ENCODE assay signal across 24 mouse cellular contexts in the genomic region with DNA sequence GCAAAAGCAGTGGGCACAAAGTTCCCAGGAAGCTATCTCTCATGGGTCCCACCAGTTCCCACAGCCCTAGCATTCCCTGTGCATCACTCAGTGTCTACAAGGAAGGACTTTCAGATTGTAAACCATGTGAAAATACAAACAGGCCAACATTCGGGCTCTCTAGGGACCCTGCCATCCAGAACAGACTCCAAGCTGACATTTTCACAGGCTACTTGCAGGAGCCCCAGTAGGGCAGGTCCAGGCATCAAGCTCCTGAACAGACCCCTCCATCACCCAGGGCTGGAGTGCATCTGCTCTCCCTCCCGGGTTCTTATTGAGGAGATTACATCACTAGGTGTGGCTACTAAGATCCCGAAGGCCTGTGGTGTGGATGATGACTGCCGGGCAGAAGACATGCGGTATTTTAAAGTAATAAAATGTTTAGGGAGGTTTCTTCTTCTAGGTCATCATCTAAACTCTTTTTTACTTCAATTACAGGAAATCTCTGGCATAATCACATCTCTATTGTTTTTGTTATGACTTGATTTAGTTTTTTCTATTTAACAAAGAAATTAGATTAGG.
A peak's percentile ranks its signal among the peaks of the same experiment; 100 is the strongest.
DNase-seq lines count a peak whose midpoint lies in the region; TF ChIP-seq lines count a peak whose summit lies in the region.
"Had no signal": no experiment of that assay in that cellular context is flagged by ENCODE, and none has a peak within 500 bp of the region (broad histone marks: within the 10 kb centered on the region; RNA-seq: fewer than 3 reads in every experiment).

No protein-coding gene starts in this region.

- H3K4me3 ChIP-seq in left cerebral cortex, adult 2 months = no peak overlapping the region
- no peak overlapping the region for H3K4me3 ChIP-seq in myocyte
- H3K4me3 ChIP-seq: embryonic facial prominence, embryonic 12.5 days; embryonic facial prominence, embryonic 15.5 days; heart, embryonic 10.5 days had no signal

- no peaks in the 10 kb centered on the region for H3K27me3 ChIP-seq in myocyte (ENCODE audit: control insufficient read depth, insufficient read depth, insufficient read length)
- H3K27me3 ChIP-seq: CH12.LX; embryonic facial prominence, embryonic 12.5 days; embryonic facial prominence, embryonic 15.5 days had no signal

- no peaks in the 10 kb centered on the region for H3K36me3 ChIP-seq in myocyte (ENCODE audit: control insufficient read depth, insufficient read depth)
- H3K36me3 ChIP-seq: embryonic facial prominence, embryonic 12.5 days; embryonic facial prominence, embryonic 15.5 days; heart, embryonic 10.5 days had no signal

- intact Hi-C loops in heart, postnatal 10 days (cut with DNase I) = no loop called here
- intact Hi-C loops in left cerebral cortex, adult 2 months (cut with DNase I) = no loop called here
- intact Hi-C loops in left cerebral cortex, postnatal 4 days (cut with DNase I) = no loop called here

- TF ChIP-seq CTCF in left cerebral cortex, adult 2 months (IDR thresholded peaks at IDR 0.05) = no peak

- DNase-seq in heart, adult 11 months = peak; percentile 85
- DNase-seq in heart, postnatal 10 days = no peak
- DNase-seq in left cerebral cortex, adult 2 months (ENCODE audit: extremely low spot score in 1 of 2, low spot score in 2 of 2) = no peak
- DNase-seq in left cerebral cortex, postnatal 4 days = no peak
- DNase-seq in MN1 (ENCODE audit: low spot score) = peak; percentile 62
- no peak for DNase-seq in cerebellum, postnatal 36 days
- DNase-seq: adrenal gland, adult 2 months; adrenal gland, postnatal 14 days; B cell, adult 2 months; cerebellum, adult 11-12 months; cerebellum, adult 8-10 months; cerebellum, postnatal 14 days; forebrain, postnatal 0 days; gastrocnemius, postnatal 10 days; gastrocnemius, postnatal 36 days; heart, postnatal 14 days; heart, postnatal 4 days had no signal

- H3ac ChIP-seq in myocyte (ENCODE audit: control insufficient read depth, insufficient read length) = no peak overlapping the region

- H3K79me2 ChIP-seq in myocyte (ENCODE audit: control insufficient read depth, insufficient read depth) = no peaks in the 10 kb centered on the region

- 0 out of 2 replicates have a peak overlapping the region, but pooled peaks have one; percentile 2 for H3K27ac ChIP-seq in left cerebral cortex, adult 2 months
- H3K27ac ChIP-seq: embryonic facial prominence, embryonic 12.5 days; embryonic facial prominence, embryonic 15.5 days; heart, embryonic 10.5 days; hindbrain, embryonic 14.5 days; hindbrain, postnatal 0 days had no signal

- no peak for TF ChIP-seq POLR2A in myocyte (IDR thresholded peaks at IDR 0.05; ENCODE audit: insufficient read length, low read depth)

- peak overlapping the region; percentile 7 for H3K4me2 ChIP-seq in myocyte (ENCODE audit: low read depth)
- H3K4me2 ChIP-seq: embryonic facial prominence, embryonic 12.5 days; embryonic facial prominence, embryonic 15.5 days; hindbrain, embryonic 14.5 days had no signal

TF ChIP-seq in myocyte, 11 proteins besides CTCF, POLR2A, EP300 and RAD21:
- TF ChIP-seq REST (IDR thresholded peaks at IDR 0.05; ENCODE audit: insufficient read depth, insufficient read length) = no peak
- no peak for TF ChIP-seq MYOD1 (IDR thresholded peaks at IDR 0.05; ENCODE audit: control insufficient read depth in 1 of 3, insufficient read length in 2 of 3, low read depth in 2 of 3)
- TF ChIP-seq TCF3 (IDR thresholded peaks at IDR 0.05; ENCODE audit: insufficient read length, low read depth) = no peak
- TF ChIP-seq E2F4 (IDR thresholded peaks at IDR 0.05; ENCODE audit: insufficient read depth) = no peak
- TF ChIP-seq MAX (IDR thresholded peaks at IDR 0.05; ENCODE audit: low read depth) = no peak
- no peak for TF ChIP-seq SRF (IDR thresholded peaks at IDR 0.05; ENCODE audit: control insufficient read depth, insufficient read length, low read depth)
- TF ChIP-seq CEBPB (IDR thresholded peaks at IDR 0.05; ENCODE audit: insufficient read depth, poor library complexity, severe bottlenecking) = no peak
- no peak for TF ChIP-seq USF1 (IDR thresholded peaks at IDR 0.05; ENCODE audit: low read depth)
- no peak for TF ChIP-seq MYOG (IDR thresholded peaks at IDR 0.05; ENCODE audit: control insufficient read depth in 1 of 3, insufficient read depth in 1 of 3, insufficient read length in 2 of 3, low read depth in 2 of 3)

Comparison
In these comparisons a context has a peak if more than half of its experiments do, and no peak if none do; other contexts are left out.
1. DNase-seq: peak in heart, adult 11 months (single experiment) and MN1 (single experiment); none in heart, postnatal 10 days (0 of 2), left cerebral cortex, adult 2 months (0 of 2), left cerebral cortex, postnatal 4 days (single experiment) and cerebellum, postnatal 36 days (0 of 2).